Mouse (Mus musculus) olfactory bulb, adult 2 months (tissue): ENCODE results near the gene Cyp4b1. TPM values are rescaled to one million over a fixed set of nuclear protein-coding genes. Genes with fewer than 3 reads are reported as not detected.

Experiments
- H3K27ac ChIP-seq: fragments of 200-500 bp; 2 replicates; pipeline ENCODE4 v1.5.1; 2012; ENCODE audit warnings: low read depth, low read length; ENCODE audit not compliant: insufficient read depth
- H3K4me1 ChIP-seq: fragments of 200-500 bp; 2 replicates; pipeline ENCODE4 v1.6.1; 2012; ENCODE audit warnings: low read length; ENCODE audit not compliant: control insufficient read depth, insufficient read depth
- H3K4me3 ChIP-seq: fragments of 200-500 bp; 2 replicates; pipeline ENCODE4 v1.5.1; 2012; ENCODE audit warnings: mild to moderate bottlenecking, low read depth, low read length, moderate library complexity; ENCODE audit not compliant: insufficient read depth
- CTCF ChIP-seq: fragments of 200-500 bp; IDR thresholded peaks from 2 replicates; pipeline ENCODE4 v1.5.1; 2012; ENCODE audit warnings: low read depth, mild to moderate bottlenecking, low read length, moderate library complexity; ENCODE audit not compliant: insufficient read depth
- POLR2A ChIP-seq: fragments of 200-500 bp; IDR thresholded peaks from 2 replicates; pipeline ENCODE4 v1.6.1; 2012; ENCODE audit warnings: mild to moderate bottlenecking, low read depth, low read length, moderate library complexity; ENCODE audit not compliant: insufficient read depth
- WGBS: fragments of 180-500 bp; shearing (Covaris S2); methylation state at CpG from one replicate; pipeline ENCODE4 v1.1.7; 2018; 5-methylcytosine and 5-hydroxymethylcytosine counted together
- polyA plus RNA-seq: library from polyadenylated mRNA; stranded (reverse); fragments of >200 nt; gene quantifications from 2 replicates; pipeline ENCODE4 v1.2.4, GENCODE M21; 2012; ENCODE audit warnings: low replicate concordance; ENCODE audit not compliant: missing spikeins, insufficient read depth, insufficient read length

Cyp4b1 gene
- polyA plus RNA-seq, 1 experiment = not detected

DNA sequence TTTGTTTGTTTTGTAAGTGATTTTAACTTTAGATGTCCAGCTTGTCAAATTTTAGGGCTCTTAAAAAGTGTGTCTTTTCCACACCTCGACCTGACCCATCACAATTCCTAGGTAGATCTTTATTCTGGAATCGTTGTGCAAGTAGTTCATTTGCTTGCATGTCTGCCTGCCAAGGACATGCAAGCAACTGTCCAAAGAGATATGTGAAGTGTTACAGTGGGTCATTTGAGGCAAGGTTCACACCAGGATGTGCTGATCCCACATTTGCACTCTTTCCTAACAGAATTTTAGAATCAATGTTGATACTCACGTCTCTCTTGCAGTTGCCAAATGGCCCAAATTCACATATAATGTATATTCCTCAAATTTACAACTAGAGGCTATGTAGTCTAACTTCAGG is 72.3 kb downstream of the Cyp4b1 start:
- no peak for TF ChIP-seq POLR2A
- TF ChIP-seq CTCF = no peak
- WGBS = 87% methylated on average over 3 of the region's 3 CpGs
- no peaks in the 10 kb centered on the region for H3K4me1 ChIP-seq
- H3K4me3 ChIP-seq = no peak overlapping the region
- H3K27ac ChIP-seq = no peak overlapping the region

Other genes with a start within 250 kb of the Cyp4b1 start
- not detected in 2 replicates for gene Cyp4a12b, start 236.1 kb downstream of the Cyp4b1 start, polyA plus RNA-seq
- gene Cyp4a30b, start 195.1 kb downstream of the Cyp4b1 start, polyA plus RNA-seq = not detected in 2 replicates
- not detected in 2 replicates for gene Cyp4a14, start 151.6 kb downstream of the Cyp4b1 start, polyA plus RNA-seq
- gene Cyp4a10, start 129.5 kb downstream of the Cyp4b1 start, polyA plus RNA-seq = not detected in 2 replicates
- not detected in 2 replicates for gene Cyp4a31, start 84.1 kb downstream of the Cyp4b1 start, polyA plus RNA-seq
- not detected in 2 replicates for gene Cyp4a32, start 46.8 kb downstream of the Cyp4b1 start, polyA plus RNA-seq
- not detected in 2 replicates for gene Efcab14, start 90.0 kb upstream of the Cyp4b1 start, polyA plus RNA-seq
- gene Tex38, start 133.3 kb upstream of the Cyp4b1 start, polyA plus RNA-seq = not detected in 2 replicates
- not detected in 2 replicates for gene Atpaf1, start 137.1 kb upstream of the Cyp4b1 start, polyA plus RNA-seq
- gene Mob3c, start 180.4 kb upstream of the Cyp4b1 start, polyA plus RNA-seq = not detected in 2 replicates
- not detected in 2 replicates for gene Mknk1, start 191.5 kb upstream of the Cyp4b1 start, polyA plus RNA-seq
- not detected in 2 replicates for gene Kncn, start 236.7 kb upstream of the Cyp4b1 start, polyA plus RNA-seq
- not detected in 2 replicates for gene 6430628N08Rik, start 242.9 kb upstream of the Cyp4b1 start, polyA plus RNA-seq